Mouse (Mus musculus): ENCODE measurements around the gene St14.

DNA sequence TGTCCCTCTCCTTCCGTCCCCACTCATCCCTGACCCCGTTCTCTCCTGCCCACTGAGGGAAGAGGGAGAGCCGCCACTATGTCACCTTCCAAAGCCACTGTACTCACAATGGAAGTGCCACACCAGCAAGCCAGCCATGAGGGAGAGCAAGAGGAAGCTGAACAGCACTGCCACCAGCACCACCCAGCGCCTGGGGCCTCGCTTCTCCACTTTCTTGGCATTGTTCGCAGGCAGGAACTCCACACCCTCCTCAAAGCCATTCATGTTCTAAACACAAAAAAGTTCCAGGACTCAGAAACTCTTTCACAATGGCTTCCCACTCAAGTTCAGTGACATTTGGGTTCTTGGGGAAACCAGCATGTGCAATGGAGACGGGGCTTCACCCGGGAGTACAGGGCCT is 23.2 kb downstream of the St14 start:
- TF ChIP-seq GATA1 (IDR thresholded peaks at IDR 0.05; ENCODE audit: borderline replicate concordance, low read length) (no peak), FLI1 (IDR thresholded peaks at IDR 0.05; ENCODE audit: low read length) (no peak)
